Mouse (Mus musculus) heart, adult 8-10 months (tissue): ENCODE measurements around the gene Mt1. TPM values are rescaled to one million over a fixed set of nuclear protein-coding genes. Genes with fewer than 3 reads are reported as not detected.
"Not testable (repeated sequence)": the region's sequence is repeated elsewhere in the genome, so short reads cannot be mapped to it uniquely, and the experiment has no call there.

ENCODE experiments used
- DNase-seq: peaks from one replicate; pipeline ENCODE4 v3.0.0; 2022; ENCODE audit warnings: low spot score
- total RNA-seq, 4 experiments: library from RNA; stranded (reverse); gene quantifications; 2 replicates each; pipeline ENCODE4 v1.2.4; 2022

Mt1 gene
- total RNA-seq: 100 to 1,000 TPM; 196 to 496 (median 239) TPM

DNA sequence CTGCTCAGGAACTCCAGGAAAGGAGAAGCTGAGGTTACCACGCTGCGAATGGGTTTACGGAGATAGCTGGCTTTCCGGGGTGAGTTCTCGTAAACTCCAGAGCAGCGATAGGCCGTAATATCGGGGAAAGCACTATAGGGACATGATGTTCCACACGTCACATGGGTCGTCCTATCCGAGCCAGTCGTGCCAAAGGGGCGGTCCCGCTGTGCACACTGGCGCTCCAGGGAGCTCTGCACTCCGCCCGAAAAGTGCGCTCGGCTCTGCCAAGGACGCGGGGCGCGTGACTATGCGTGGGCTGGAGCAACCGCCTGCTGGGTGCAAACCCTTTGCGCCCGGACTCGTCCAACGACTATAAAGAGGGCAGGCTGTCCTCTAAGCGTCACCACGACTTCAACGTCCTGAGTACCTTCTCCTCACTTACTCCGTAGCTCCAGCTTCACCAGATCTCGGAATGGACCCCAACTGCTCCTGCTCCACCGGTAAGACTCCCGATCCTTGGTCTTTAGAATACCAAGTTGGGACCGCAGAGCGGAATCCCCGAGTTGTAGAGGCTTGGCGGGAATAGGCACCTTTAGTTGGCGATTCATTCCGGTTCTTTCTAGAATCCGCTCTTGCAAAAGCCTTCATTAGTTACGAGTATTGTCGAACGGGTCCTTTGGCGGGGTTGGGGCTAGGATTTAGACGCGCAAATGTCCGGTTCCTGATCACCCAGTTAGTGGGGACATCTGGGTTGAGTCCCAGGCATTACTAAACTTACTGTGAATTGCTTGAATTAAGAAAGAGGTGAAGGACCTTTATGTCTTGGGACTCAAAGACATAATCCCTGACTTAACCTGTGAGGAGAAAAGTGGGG lies at the start of gene Mt1:
Gene Mt1, plus strand, starts transcription at position 226 of the 856 bp plus-strand sequence.
- peak; percentile 90 for DNase-seq

GRCm38 (mm10) chr8:94129133-94129789 lies 49.6 kb upstream of the Mt1 start:
- DNase-seq: no peak

DNA sequence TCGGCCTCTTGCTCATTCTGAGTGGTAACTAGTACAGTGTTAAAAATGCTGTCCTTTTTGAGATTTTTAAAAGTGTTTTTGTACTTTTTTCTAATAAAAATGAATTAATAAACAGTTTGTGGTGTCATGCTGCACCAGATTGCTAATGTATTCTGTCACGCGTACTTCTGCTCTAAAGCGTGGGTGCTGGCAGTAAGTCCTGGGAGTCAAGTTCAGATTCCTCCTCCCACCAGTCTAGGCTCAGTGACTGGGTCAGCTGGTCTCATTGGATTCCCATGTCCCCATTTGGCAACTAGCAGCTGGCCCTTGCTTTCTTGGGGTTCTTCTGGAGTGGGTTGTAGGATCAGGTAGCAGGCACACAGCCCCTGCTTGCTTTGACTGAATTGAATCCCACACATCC lies 48.8 kb upstream of the Mt1 start:
- no peak for DNase-seq

- DNase-seq: no peak
Observed at GRCm38 (mm10) chr8:94132096-94132495, 46.8 kb upstream of the Mt1 start.

- peak; percentile 7 for DNase-seq
Observed at GRCm38 (mm10) chr8:94134601-94135000, 44.3 kb upstream of the Mt1 start.

- no peak for DNase-seq
Observed at GRCm38 (mm10) chr8:94135556-94135955, 43.3 kb upstream of the Mt1 start.

DNA sequence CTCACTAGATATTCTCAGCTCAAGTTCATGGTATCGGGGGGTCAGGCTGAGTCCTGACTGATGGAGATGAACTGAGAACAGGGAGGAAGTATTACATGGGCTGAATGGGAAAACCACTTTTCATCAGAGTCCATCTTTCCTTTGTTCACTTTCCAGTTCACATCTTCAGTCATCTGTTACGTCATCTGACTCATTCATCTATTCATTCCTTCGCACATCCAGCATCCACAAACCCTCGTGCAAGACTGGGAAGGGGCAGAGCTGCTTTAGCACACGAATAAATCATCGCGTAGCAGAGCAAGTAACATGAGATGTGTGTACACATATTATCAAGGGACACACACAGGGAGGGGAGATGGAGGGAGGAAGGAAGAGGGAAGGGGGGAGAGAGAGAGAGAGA lies 42.7 kb upstream of the Mt1 start:
- no peak for DNase-seq

GRCm38 (mm10) chr8:94136933-94137332 lies 41.9 kb upstream of the Mt1 start, which contains the start of gene Mt4:
Gene Mt4 (plus strand): TSS chr8:94137197.
- DNase-seq: no peak

DNA sequence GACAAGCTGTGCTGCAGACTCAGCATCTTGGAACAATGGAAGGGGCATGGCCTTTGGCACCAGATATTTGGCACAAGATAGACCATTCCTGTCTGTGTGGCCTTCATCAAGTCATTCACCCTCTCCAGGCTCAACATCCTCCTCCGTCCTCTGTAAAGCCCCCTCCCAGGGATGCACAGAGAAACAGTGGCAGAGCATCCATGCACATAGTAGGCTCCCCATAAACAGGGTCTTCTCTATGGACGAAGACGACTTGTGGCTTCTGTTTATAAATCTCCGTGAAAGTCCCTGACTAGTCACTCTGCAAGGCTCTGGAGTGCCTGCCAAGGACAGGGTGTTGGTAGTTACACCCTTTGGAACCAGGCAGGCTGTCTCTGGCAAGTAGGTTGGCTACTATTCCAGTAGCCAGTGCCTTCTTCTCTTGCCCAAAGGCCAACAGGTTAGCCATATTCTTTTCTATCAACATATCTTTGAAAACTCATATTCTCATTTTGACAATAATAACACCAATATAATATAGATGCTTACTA lies 38.6 kb upstream of the Mt1 start:
- DNase-seq: no peak

DNA sequence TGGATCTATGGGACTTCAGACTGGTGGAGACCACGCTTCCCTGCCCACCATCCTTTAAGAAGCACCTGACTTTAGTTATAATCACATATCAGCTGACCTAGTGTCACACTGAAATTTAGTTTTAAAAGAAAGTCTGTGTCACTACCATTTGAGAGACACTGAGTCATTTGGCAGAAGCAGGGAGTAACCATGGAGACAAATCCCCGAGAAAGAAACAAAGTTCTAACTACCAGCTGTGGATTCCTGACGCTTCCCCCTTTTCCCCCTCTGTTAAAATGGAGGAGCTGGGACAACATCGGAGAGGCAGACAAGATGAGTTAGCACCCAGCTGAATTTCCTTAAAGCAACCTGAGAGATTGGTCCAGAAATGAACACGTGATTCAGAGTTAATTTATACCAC lies 30.6 kb upstream of the Mt1 start:
- no peak for DNase-seq

DNA sequence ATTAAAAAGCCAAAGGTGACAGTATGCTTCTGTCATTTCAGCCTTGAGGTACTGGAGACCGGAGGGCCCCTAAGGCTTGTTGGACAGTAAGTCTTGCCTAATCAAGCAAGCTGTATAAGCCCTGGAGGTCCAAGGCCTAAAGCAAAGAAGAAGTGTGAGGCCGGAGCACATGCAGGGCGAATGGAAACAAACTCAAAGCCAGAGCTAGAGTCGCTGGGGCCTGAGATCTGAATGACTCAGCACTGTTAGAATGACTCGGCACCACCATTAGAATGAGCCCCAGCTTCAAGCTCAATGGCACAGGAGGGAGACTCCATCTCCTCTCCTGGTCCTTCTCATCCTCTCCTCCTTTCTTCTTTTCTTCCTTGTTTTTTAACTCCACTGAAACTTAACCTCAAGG lies 28.0 kb upstream of the Mt1 start:
- DNase-seq: no peak

GRCm38 (mm10) chr8:94152513-94153300 lies 26.2 kb upstream of the Mt1 start, which contains the start of gene Mt3:
Gene Mt3 (plus strand): TSS chr8:94152607.
- DNase-seq: no peak

GRCm38 (mm10) chr8:94153451-94153850 lies 25.4 kb upstream of the Mt1 start:
- DNase-seq: no peak

DNA sequence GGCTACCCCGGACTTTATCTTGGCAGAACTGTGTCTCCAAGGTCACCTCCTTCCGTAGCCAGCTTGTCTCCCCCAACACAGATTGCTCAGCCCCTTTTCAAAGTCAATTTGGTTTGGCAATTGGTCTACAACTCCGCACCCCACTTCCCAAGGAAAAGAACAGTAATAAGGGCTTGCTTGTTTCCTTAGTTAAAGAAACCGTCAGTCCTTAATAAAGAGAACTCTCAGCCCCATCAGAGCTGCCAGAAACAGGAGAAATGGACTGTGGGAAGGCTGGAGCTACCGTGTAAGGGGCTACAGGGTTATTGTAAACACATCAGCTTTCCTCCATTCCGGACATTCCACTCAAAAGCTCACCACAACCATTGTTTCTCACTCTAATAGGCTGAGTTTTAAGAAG lies 24.3 kb upstream of the Mt1 start:
- DNase-seq: no peak

DNA sequence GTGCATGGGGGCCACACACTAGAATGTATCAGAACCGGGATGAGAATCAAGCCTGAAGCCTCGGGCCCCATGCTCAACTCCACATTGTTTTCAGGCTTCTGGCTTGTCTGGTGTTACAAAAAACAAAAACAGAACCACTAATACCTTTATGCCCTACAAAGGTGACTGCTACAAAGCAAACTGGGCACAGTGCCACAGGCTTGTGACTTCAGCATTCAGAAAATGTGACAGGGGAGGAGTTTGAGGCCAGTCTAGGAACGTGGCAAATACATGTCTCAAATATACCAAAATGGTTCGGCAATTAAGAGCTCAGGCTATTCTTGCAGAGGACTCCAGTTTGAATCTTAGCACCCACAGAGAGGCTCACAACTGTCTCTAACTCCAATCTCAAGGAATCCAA lies 22.8 kb upstream of the Mt1 start:
- no peak for DNase-seq

- not testable (repeated sequence) for DNase-seq
Observed at GRCm38 (mm10) chr8:94165772-94166171, 13.1 kb upstream of the Mt1 start.

DNA sequence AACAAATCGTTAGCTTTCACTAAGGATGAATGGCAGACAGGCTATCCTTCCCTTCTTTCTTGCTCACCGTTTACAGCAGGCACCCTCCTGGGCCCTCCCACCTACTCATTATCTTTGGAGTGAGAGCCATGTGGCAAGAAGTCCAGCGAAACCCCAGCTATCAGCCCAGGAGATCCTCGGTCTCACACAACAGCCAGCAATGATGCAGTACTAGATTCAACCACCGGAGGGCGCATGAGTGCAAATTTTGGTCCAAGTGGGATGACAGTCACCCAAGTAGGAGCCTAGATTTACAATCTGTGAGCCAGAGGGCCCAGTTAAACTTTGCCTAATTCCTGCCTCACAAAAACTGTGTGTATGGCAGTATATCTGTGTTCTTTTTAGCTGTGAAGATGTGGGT lies 11.6 kb upstream of the Mt1 start:
- DNase-seq: peak; percentile 90

- no peak for DNase-seq
Observed at GRCm38 (mm10) chr8:94169547-94169946, 9.3 kb upstream of the Mt1 start.

- peak; percentile 63 for DNase-seq
Observed at GRCm38 (mm10) chr8:94171321-94171755, 7.5 kb upstream of the Mt1 start.

- DNase-seq: peak; percentile 70
Observed at GRCm38 (mm10) chr8:94172075-94172808, 6.6 kb upstream of the Mt1 start, which contains the start of gene Mt2. Gene Mt2 (plus strand): TSS chr8:94172664.
